Mouse (Mus musculus): ENCODE measurements around the gene Cd300lf.
A peak's percentile ranks its signal among the peaks of the same experiment; 100 is the strongest.

The Cd300lf gene

DNA sequence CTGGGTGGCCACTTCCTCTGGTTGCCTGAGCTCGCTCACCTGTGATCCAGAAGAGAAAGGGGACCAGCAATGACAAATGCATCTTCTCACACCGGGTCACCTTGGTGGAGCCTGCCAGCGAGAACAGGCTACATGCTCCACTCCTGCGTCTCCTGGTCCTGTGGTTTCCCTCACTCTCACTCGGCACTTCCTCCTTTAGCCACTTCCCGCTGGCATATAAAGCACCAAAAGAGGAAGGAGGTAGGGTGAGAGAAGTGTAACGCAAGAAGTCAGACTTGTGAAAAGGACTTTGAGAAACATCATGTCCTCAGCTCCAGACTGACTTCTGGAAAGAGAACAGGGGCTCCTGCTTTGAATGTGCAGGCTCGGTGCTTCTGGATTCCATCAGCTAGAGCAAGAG lies at the start of gene Cd300lf:
Gene Cd300lf, minus strand, starts transcription at position 193 of the 400 bp plus-strand sequence.
- DNase-seq, result peak; percentile 10

DNA sequence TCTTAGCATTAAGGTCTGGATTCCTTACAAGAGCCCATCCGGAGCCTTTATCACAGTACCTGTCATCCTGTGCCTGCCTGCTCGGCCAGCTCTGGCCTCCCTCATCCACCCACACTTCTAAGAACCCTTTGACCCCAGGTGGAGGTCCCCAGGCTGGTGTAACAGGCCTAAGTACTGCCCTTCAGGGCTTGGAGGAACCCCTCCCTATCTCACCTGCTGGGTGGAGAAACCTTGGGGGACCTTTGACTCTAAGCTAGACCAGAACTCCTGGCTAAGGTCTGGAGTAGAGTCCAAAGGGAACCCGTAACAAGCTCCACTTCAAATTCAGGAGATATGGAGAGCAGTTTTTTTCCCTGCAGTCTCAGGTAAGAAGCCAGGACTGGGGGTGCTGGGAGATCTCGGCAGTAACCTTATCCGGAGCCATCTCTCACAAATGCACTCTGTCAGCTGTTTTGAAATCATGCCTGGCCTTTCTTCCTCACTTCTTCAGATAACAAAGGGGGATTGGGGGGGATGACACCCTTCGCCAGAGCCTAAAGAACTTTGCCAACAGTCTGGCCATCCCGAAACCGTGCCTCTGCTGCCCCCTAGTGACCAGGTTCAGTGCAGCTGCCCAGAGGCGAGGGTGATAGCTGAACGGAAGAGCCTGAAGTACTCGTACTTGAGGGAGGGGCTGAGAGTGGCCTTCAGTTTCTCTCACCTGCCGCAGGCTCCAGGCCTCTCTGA lies 48.3 kb upstream of the Cd300lf start:
- DNase-seq, result peak; percentile 93

DNA sequence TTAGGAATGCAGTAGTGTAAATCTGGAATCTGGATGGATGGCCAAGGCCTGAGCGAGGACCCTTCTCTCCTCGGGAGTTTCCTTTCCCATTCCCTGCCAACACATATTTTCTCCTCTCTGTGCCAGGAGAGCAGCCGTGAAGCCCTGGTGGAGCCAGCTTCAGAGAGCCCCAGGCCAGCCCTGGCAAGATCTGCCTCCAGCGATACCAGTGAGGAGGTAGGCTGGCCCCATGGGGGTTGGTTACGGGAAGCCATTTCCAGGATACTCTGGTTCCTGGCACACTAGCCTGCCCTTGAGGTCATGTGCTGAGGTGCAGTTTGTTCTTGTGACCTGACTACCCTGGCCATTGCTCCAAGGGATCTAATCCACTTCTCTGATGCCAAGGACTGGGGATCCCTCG lies 46.1 kb upstream of the Cd300lf start:
- no peak for DNase-seq

DNA sequence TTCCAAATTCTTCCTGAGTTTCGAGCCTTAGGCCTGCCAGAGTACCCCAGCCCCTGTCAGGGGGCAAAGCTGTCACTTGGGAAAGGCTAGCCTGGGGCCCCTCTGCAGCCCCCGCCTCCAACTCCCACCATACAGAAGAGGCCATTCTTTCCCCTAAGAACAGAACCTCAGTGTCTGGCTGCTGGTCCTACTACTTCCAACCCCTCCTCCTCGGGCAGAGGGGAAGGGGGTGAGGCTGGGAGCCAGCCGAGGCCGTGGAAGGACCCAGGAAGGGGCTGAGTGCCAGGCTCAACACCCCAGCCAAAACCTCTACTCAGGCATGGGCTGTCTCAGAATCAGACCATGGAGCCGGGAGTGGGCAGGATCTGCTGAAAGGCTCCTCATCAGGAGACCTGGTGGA lies 45.4 kb upstream of the Cd300lf start:
- no peak for DNase-seq

DNA sequence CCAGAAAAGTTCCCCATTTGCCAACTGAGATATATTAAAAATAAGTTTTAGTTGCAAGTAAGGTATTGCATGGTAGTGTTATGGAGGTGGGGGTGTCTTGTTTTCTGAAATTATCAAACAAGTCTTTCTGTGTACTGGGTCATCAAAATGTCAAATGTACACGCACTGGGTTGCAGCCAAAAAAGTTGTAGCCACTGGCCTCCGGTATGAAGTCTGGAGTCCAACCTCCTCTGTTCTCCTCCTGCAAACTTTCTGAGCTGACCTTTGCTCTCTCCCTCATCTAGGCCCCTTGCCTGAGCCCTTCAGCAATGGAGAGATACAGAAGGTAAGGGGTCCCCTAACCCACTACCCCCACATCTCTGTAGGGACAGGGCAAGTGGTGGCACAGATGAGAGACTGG lies 45.0 kb upstream of the Cd300lf start:
- DNase-seq, result no peak

DNA sequence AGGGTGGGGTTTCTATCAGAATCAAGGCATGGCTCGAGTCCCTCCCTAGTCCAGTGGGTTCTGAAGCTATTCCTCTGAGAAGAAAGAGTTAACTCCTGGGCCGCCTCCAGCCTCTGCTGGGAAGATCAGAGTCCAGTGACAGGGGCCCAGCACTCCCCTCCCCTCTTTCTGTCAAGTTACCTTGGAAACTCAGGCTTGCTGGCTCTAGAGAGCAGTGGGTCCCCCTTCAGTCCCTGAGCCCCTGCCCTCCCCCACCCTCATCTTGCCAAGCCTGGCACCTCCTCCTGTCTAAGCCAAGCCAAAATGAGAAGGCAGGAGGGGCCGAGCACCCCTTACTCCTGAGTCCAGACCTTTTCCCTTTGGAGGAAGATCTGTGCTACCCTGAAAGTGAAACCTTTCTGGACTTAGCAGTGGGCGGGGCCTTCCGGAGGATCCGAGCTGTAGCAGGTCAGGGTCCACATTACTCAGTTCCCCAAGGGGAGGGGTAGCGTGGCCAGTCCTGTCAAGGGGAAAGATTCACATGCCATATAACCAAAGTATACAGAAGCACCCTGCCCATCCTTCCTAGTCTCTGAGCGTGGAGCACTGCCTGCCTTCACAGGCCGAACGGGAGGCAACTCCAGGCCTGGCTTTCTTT lies 43.9 kb upstream of the Cd300lf start:
- DNase-seq, result no peak

DNA sequence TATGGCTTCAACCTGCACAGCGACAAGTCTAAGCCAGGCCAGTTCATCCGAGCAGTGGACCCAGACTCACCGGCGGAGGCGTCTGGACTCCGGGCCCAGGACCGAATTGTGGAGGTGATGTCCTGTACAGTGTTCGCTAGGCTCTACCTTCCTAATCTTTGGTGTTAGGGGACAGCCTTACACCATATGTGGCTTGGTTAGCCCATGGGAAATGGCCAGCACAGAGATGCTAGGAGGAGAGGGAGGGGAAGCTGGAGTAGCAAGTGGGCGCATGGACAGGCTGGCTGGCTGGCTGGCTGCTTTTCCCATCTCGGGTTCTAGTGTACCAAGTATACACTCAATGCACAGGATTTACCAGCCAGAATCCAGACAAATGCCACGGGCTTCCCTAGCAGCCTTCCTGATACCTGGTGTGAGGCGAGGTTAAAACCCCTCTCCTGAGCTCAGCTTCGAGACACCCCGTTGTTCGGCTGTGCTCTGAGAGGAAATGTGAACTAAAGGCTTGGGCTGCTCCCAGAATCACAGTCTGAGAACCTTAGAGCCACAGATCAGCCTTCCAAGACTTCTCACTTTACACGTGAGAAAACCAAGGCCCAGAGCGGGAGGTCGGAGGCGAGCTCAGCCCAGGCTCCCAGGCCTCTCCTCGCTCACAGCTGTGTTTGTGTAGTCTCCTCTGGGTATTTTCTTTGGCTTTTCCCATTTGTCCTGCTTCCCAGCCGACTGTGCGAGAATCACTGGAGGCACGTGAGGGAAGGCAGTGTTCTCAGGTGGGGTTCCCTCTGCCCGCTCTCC lies 42.8 kb upstream of the Cd300lf start:
- DNase-seq, result no peak

DNA sequence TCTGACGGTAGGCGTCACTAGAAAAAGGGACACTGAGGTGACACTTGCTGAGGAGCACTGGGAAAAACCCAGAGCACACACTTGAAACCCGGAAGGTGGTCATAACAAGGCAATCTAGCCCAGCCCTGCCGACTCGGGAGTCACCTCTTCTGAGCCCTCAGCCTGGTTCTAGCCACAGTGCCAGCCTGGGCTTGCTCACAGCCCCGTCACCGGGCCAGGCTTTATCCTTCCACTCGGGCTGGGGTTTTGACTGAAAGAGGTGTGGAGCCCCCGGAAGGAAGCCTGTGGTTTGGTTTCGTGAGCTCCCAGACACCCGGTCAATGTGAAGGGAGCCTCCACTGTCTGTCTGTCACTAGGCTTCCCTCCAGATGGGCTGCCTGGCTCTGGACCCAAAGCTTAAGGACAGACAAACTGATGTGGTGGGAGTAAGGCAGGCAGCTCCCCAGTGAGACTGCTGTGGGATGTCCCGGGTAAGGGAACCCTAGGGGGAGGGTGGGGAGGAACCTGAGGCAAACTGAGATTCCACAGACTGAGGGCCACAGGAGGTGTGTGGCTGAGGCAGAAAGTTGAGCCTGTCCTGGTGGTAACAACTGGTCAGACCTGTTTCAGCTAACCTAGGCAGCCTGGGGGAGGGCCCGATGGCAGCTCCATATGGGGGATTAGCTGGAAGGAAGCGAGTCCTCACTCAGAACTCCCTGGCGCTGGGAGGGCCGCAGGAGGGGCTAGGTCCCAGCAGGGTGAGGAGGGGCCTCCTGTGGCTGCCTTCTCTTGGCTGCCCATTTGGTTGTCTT lies 40.0 kb upstream of the Cd300lf start:
- DNase-seq, result peak; percentile 60

DNA sequence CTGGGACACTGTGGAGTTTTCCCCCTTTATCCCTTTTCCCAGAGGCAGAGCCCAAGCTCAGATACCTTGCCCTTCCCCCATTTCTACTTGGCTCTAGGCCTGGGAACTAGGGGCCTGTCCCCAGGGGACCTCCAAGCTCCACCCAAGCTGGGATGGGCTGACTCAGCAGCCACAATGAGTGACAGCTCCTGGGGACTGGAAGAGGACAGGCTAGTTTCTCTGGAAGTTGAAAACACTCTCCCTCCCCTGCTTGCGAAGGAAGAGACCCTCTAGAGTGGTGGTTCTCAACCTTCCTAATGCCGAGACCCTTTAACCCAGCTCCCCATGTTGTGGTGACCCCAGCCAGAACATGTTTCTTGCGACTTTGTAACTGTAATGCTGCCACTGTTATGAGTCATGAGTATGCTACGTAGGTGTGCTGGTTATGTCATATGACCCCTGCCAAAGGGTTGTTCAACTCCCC lies 39.1 kb upstream of the Cd300lf start:
- DNase-seq, result no peak

DNA sequence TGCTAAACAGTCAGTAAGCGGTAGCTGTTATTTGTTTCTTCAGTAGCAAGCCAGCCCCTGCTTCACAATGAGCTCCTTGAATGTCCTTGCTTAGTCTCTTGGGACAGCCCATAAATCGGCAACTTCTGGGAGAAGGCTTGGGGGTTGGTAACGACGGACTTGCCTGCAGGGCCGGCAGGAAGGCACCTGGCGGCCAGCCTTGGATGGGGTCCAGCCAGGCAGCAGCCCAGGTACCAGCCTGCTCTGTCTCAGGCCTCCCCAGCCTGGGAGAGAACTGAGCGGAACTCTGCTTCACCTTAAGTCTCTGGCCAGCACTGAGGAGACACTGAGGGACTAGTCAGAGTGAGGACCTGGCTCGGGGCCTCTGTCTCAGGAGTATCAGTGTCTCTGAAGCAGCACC lies 37.3 kb upstream of the Cd300lf start:
- no peak for DNase-seq

DNA sequence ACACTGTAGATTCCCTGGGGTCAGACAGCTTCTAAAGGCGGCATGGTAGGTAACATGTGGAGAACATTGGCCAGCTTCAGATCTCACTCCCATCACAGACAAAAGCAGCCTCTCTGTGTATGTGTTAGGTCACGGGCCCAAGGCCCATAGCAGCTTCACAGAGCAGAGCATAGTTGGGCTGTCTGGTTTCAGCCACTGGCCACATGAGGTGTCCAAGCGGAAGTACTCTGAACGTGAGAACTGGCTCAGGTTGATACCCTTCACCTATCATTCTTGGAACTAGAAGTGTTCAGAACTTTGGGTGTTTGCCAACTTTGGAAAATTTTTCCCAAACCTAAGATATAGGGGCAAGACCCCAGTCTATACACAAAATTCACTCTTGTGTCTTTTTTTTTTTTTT lies 35.6 kb upstream of the Cd300lf start:
- no peak for DNase-seq

DNA sequence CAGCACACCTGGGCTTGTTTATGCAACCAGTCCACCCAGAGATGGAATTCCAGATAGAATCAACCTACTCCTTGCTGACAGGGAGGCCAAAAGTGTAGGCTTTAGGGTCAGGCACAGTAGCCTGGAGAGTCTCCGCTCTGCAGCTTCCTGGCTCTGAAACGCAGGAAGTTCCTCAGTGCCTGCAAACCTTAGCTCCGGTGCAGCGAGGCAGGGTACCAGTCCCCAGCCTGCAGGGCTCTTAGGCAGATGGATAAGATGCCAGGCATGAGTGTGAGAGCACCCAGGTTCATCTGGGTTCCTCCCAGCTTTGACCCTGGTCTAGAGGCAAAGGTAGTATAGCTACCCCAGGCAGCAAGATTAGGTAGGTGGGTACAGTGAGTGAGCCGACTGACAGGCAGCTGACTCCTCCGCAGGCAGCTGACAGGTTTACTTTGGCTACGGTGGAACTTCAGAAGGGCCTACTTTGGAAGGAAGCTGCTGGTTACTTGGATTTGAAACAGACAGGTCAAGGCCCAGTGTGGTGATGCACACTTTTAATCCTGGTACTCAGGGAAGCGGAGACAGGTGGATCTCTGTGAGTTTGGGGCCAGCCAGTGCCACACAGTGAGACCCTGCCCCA lies 33.9 kb upstream of the Cd300lf start:
- no peak for DNase-seq

DNA sequence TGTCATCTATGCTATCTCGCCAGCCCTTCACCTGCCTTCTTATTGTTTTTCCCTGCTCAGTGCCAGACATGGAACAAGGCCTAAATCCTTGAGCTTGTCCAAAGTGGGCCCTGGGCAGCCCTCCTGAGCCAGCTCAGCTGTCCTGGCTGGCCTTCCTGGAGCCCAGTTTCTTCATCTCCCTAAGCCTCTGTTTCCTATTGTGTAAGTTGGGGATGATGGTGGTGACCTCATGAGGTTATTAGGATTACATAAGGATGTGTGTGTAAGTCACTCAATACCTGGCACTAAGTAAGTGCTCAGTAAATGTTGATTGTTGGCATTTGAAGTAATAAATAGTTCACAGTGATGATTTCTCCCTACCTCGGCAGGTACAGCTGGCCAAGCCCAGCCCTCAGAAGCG lies 33.0 kb upstream of the Cd300lf start:
- no peak for DNase-seq

DNA sequence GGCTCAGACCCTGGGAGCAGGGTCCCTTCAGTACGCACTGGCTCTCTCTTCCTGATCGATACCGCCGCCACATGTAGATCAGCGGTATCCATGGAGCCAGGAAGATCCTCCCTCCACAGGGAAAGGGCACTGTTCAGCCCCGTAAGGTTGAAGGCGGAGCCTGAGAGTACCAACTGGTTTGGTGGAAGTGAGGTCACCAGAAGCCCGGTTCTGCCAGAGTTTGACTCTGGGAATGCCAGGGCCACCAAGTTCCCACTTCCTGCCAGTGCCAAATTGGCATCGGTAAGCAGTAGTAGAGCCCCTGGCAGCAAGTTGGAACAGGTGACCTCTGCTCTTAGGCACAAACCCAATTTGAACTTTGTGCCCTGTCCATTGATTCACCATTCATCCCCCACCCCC lies 31.2 kb upstream of the Cd300lf start:
- peak; percentile 33 for DNase-seq

DNA sequence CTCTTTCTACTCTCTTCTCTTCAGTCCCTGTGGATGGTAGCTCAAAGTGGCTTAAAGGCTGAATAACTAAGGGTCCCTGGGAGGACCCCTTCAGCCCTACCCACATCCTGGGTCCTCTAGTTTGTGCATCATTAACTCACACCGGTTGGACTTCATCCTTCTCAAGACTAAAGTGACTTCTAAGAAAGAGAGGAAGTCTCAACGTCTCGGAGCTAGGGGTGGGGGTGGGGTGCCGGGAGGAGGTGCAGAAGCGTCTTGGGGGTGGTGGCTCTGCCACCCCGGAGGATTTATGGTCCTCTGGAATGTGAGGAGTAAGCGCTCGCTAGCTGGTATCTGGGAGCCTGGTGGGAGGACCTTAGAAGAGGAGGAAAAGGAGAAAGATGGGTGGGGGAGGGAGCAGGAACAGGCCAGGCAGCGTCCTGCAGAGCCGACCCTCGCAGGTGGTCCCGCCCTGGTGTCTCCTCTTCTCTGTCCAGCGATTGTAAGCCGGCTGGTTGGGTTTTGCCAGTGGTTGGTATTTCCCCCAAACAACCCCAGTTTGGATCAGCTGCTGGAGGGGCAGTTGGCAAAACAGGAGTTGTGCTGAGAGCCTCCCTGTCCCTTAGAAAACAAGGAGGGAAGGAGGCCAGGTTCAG lies 30.7 kb upstream of the Cd300lf start:
- no peak for DNase-seq

DNA sequence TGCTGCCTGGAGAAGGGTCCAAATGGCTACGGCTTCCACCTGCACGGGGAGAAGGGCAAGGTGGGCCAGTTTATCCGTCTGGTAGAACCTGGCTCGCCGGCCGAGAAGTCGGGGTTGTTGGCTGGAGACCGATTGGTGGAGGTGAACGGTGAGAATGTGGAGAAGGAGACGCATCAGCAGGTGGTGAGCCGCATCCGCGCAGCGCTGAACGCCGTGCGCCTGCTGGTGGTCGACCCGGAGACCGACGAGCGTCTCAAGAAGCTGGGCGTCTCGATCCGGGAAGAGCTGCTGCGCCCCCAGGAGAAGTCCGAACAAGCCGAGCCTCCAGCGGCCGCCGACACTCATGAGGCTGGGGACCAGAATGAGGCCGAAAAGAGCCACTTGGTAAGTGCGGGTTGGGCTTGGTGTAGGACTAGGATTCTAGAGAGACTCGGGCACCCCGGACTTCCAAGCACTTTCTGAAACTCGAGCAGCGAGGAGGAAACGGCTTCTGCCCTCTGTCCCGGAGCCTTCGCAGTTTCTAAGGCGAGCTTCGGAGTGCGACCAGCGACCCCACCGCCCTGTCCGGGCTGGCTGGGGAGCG lies 29.9 kb upstream of the Cd300lf start:
- peak; percentile 86 for DNase-seq

DNA sequence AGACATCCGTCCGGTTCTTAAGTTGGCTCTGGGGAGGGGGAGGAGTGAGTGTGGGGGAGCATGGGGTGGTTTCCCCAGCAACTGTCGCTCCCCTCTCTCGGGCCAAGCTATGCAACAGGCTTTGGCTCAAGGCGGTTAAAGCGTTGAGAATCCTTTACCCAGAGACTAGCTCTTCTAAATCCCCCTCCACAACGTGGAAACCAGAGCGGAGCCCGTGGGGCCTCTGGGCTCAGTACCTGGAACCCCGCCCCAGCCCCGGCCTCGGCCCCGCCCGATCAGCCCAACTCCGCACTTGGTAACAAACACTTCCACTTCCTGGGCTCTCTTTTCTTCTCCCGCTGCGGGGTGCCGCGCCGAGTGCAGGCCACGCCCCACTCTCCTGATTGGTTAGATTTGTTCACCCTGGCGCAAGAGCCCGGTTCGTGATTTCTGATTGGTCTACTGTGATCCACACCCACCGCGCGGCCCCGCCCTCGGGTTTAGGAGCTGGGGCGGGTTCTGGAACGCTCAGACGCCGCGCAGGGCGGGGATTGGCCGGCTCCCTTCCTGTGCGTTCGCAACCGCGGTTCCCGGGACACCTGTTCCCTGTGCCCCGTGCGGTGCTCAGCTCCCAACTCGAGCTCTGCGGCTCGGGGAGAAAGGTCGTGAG lies 29.2 kb upstream of the Cd300lf start, which contains the start of gene Slc9a3r1:
Gene Slc9a3r1, plus strand, starts transcription at position 510 of the 649 bp plus-strand sequence.
- peak; percentile 100 for DNase-seq

DNA sequence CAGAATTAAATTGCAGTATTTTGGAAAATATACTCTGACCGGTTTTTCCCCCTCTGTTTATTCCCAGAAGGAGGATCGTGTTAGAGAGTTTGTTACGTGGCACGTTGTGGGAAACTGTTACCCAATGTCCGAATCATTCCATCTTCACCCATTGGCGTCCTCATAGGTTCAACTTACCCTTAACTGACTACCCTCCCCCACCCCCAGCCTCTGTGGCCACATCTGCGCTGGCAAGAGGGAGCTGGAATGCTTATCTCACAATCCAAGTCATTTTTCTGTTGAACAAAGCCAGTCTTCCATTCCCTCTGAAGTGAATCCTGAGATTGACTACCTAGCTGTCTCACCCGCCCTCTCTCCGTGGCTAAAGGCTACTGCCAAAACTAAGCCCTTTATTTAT lies 28.4 kb upstream of the Cd300lf start:
- no peak for DNase-seq

DNA sequence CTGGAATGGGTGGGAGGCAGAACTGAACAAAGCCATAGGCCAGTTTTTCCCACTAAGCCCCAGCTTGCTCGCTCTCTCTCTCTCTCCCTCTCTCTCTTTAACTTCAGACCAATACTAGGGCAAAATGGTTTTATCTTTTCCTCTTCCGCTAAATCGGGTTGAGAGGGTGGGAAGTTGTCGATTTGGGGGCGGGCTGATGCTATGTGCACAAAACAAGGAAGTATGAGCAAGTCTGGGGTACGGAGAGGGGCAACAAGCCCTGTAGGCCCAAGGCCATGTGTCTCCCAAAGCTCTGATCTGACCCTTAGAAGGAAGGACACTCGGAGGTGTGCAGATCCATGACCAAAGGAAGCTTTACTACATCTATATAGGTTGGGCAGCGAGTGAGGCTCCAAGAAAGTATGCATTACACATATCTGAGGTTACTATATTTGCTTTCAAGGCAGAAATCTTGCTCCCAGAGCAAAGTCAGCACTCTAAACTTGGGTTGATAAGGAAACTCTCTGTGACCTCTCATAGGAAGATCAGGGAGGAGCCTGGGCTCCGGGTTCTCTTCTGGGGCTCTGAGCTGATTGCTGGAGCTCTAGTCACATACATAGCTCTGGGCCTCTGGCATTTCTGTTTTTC lies 27.9 kb upstream of the Cd300lf start:
- peak; percentile 75 for DNase-seq

DNA sequence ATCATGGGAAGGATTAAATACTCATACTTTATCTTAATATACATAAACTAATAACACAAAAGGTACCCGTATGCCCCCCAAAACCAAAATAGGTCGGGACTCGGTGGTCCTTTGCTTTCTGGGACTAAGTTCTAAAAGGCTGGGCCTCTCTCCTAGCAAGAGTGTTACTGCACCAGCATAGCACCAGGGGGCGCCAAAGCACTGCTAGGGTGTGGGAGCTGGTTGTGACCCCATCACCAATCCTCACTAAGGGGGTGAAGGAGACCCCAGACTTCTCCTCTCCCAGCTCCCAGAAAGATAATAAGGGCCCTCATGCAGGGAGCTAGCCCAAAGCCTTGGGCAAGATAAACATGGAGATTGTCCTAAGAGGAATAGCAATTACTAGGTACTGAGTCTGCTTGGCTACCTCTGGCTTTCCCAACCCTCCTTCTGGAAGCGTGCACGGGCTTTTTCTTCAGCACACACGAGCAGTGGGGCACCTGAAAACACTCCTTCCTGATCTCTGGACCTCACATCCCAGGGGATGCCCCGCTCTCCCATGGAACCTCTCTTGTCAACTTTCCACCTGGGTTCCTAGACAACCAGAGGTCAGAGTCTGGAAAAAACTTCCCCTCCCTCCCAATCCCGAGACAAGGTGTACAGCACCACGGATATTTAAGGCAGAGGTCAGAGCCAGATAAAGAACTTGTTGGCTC lies 27.2 kb upstream of the Cd300lf start:
- peak; percentile 93 for DNase-seq
